Mouse (Mus musculus) central nervous system, embryonic 11.5 days (tissue): ENCODE results near the gene Mllt10. TPM values are rescaled to one million over a fixed set of nuclear protein-coding genes. Genes with fewer than 3 reads are reported as not detected.

ENCODE experiments used
- polyA plus RNA-seq: library from polyadenylated mRNA; depleted of rRNA; stranded (reverse); fragments of >200 nt; gene quantifications from 2 replicates; pipeline ENCODE4 v1.2.3, GENCODE M21; 2012; rRNA removed

The Mllt10 gene
- polyA plus RNA-seq = 43.3 and 64.4 TPM in 2 replicates

GRCm38 (mm10) chr2:18055016-18055928 is at the start of gene Mllt10:
TSS of gene Mllt10 (plus strand) at chr2:18055237.

GRCm38 (mm10) chr2:18037491-18037890 is 17.5 kb upstream of the Mllt10 start, which contains the start of gene A930004D18Rik:
TSS of gene A930004D18Rik (minus strand) at chr2:18037737.

GRCm38 (mm10) chr2:18048453-18049075 is 6.5 kb upstream of the Mllt10 start, which contains the start of gene Skida1:
TSS of gene Skida1 (minus strand) at chr2:18049051.

Other genes starting within 250 kb of the Mllt10 start
- gene H2al2a, start 58.3 kb upstream of the Mllt10 start, polyA plus RNA-seq = not detected in 2 replicates
- gene A930004D18Rik, start 17.5 kb upstream of the Mllt10 start, polyA plus RNA-seq = 5.8 and 7.3 TPM in 2 replicates
- gene Skida1, start 6.2 kb upstream of the Mllt10 start, polyA plus RNA-seq = 44.8 and 57.6 TPM in 2 replicates